Mouse (Mus musculus): Measurements from ENCODE around the gene Ccdc40. TPM values are rescaled to one million over a fixed set of nuclear protein-coding genes. Genes with fewer than 3 reads are reported as not detected.

The Ccdc40 gene
- polyA plus RNA-seq, 1 experiment = 0.81 TPM

- H3K4me3 ChIP-seq (ENCODE audit: insufficient read depth, low read length) = no peak overlapping the region
- H3K27ac ChIP-seq (ENCODE audit: insufficient read depth, low read length) = no peak overlapping the region
- H3K4me1 ChIP-seq (ENCODE audit: control insufficient read depth, insufficient read depth, low read length) = no peaks in the 10 kb centered on the region
- TF ChIP-seq POLR2A (IDR thresholded peaks at IDR 0.05; ENCODE audit: low read depth, low read length) (no peak), CTCF (IDR thresholded peaks at IDR 0.05; ENCODE audit: borderline replicate concordance, insufficient read depth, low read length) (no peak)
Observed at GRCm38 (mm10) chr11:119314252-119314936, 86.0 kb downstream of the Ccdc40 start.

Other genes with a start within 250 kb of the Ccdc40 start
- gene Enpp7, start 240.4 kb upstream of the Ccdc40 start, polyA plus RNA-seq (2011; ENCODE audit: insufficient read length, low read depth, missing spikeins) = not detected in 2 replicates
- gene Cbx2, start 205.6 kb upstream of the Ccdc40 start, polyA plus RNA-seq (2011; ENCODE audit: insufficient read length, low read depth, missing spikeins) = 4.7 and 6.9 TPM in 2 replicates
- 3.9 and 4.2 TPM in 2 replicates for gene Cbx8, start 187.6 kb upstream of the Ccdc40 start, polyA plus RNA-seq (2011; ENCODE audit: insufficient read length, low read depth, missing spikeins)
- 11.2 and 11.8 TPM in 2 replicates for gene Cbx4, start 142.4 kb upstream of the Ccdc40 start, polyA plus RNA-seq (2011; ENCODE audit: insufficient read length, low read depth, missing spikeins)
- 10.6 TPM in 2 replicates for gene Tbc1d16, start 73 bp upstream of the Ccdc40 start, polyA plus RNA-seq (2011; ENCODE audit: insufficient read length, low read depth, missing spikeins)
- 131 TPM in 2 replicates for gene Gaa, start 39.3 kb downstream of the Ccdc40 start, polyA plus RNA-seq (2011; ENCODE audit: insufficient read length, low read depth, missing spikeins)
- gene Eif4a3, start 71.5 kb downstream of the Ccdc40 start, polyA plus RNA-seq (2011; ENCODE audit: insufficient read length, low read depth, missing spikeins) = 144 and 153 TPM in 2 replicates
- gene Card14, start 79.2 kb downstream of the Ccdc40 start, polyA plus RNA-seq (2011; ENCODE audit: insufficient read length, low read depth, missing spikeins) = not detected in 2 replicates
- 16.1 and 17.3 TPM in 2 replicates for gene Sgsh, start 127.0 kb downstream of the Ccdc40 start, polyA plus RNA-seq (2011; ENCODE audit: insufficient read length, low read depth, missing spikeins)
- 9.0 and 10.8 TPM in 2 replicates for gene Slc26a11, start 127.0 kb downstream of the Ccdc40 start, polyA plus RNA-seq (2011; ENCODE audit: insufficient read length, low read depth, missing spikeins)
- 48.6 and 61.2 TPM in 2 replicates for gene Rnf213, start 164.5 kb downstream of the Ccdc40 start, polyA plus RNA-seq (2011; ENCODE audit: insufficient read length, low read depth, missing spikeins)